Mouse (Mus musculus) neural tube, postnatal 0 days (tissue): Measurements from ENCODE around the gene Slc37a2. TPM values are rescaled to one million over a fixed set of nuclear protein-coding genes. Genes with fewer than 3 reads are reported as not detected.

Experiments used
- polyA plus RNA-seq: library from polyadenylated mRNA; unstranded; fragments of >200 nt; fragmentation: Nextera tagmentation; extraction: Ambion mirVana; gene quantifications from 2 replicates; pipeline ENCODE4 v1.2.1, GENCODE M21; 2015

Gene Slc37a2
- polyA plus RNA-seq, result 2.5 and 3.1 TPM in 2 replicates

GRCm38 (mm10) chr9:37255149-37255888 lies at the start of gene Slc37a2:
Slc37a2 (minus strand) TSS chr9:37255738.

DNA sequence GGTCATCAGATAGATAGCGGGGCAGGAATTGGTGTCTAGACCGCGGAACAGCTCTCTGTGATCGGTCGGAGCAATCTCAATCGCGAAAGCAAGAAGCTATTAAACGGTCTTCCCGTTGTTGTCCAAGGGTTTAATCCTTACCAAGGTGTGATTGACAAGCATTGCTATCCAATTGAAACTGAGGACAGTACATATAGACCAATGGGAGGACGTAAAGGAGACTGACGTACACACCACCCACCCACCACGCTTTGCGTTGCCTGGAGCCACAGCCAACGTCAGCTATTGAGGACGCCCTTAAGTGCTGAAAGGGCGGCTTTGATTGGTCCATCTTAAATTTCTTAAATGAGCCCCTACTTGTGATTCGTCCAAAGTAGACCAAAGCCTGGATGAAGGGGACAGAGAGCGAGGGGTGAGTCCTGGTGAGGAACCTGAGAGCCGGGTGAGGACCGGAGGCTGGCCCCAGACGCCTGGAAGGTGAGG lies 47.6 kb downstream of the Slc37a2 start, which contains the start of gene Tmem218:
TSS of gene Tmem218 (plus strand) at position 295 of the 483 bp plus-strand sequence.

Other genes starting within 250 kb of the Slc37a2 start
- gene Pknox2, start 108.3 kb downstream of the Slc37a2 start, polyA plus RNA-seq, result 31.0 and 35.4 TPM in 2 replicates
- gene Tmem218, start 47.5 kb downstream of the Slc37a2 start, polyA plus RNA-seq, result 10.2 and 11.3 TPM in 2 replicates
- 5.7 and 6.7 TPM in 2 replicates for gene Ccdc15, start 92.7 kb upstream of the Slc37a2 start, polyA plus RNA-seq
- 84.9 and 90.8 TPM in 2 replicates for gene Hepacam, start 111.6 kb upstream of the Slc37a2 start, polyA plus RNA-seq
- 3.7 and 7.0 TPM in 2 replicates for gene Robo4, start 146.2 kb upstream of the Slc37a2 start, polyA plus RNA-seq
- gene Robo3, start 177.5 kb upstream of the Slc37a2 start, polyA plus RNA-seq, result 0.75 and 1.2 TPM in 2 replicates
- gene Msantd2, start 233.6 kb upstream of the Slc37a2 start, polyA plus RNA-seq, result 20.4 and 20.7 TPM in 2 replicates